Mouse (Mus musculus) embryo, embryonic 11 days (tissue): Measurements from ENCODE around the gene Mcf2l.
A peak's percentile ranks its signal among the peaks of the same experiment; 100 is the strongest.

ENCODE experiments used
- DNase-seq: peaks from one replicate; pipeline ENCODE4 v3.0.0-alpha.2; 2015

Gene Mcf2l

DNA sequence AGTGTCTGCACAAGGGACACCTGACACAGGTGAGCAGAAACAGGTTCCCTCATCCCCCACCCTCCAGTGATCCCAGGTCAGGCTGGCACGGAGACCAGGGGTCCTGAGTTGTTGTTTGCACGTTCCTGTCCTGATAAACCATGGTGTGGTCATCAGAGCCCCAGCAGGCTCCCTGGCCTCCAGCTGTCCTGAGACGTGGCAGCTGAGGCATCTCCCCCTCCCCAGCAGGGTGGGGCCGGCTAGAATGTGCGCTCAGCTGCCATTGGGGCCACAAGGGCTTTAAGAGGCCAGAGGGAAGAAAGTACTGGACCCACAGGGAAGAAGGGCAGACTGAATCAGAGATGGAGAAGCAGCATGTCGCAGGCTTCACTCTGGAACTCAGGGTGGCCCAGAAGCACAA, 79.1 kb downstream of the Mcf2l start:
- DNase-seq: no peak

DNA sequence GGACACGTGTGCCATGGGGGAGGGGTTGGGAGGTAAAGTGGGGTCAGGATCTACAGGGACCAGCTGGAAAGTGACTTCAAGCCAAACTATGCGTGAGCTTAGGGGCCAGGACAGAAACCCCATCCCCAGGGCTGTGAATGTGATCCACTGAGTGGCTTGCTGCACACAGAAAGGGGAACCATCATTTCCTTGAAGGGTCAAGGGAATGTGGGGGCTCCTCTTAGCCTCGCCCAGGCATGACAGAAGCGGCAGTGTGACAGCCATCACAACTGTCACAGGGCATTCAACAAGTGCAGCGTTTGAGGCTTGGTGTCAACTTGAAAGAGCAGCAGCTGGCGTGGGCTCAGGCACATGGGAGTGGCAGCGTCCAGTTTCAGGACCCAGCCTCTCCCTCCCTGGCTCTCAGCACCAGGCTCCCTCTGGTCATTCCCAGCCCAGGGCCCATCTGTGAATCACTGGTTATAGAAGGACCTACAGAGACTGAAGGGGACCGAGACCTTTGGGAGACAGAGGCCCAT, 81.8 kb downstream of the Mcf2l start:
- no peak for DNase-seq

DNA sequence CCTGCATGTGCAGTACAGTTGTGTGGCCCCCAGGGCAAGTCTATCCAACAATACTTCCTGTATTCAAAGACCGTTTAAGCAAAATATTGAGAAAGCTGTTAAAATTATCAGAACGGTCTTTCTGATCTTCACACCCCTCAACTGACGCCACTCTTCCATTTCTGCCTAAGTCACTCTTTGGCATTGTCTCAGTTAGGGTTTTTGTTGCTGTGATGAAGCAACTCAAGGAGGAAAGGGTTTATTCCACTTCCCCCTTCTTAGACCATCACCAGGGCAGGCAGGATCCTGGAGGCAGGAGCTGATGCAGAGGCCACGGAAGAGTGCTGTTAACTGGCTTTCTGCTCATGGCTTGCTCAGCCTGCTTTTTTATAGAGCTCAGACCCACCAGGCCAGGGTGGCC, 82.3 kb downstream of the Mcf2l start:
- no peak for DNase-seq

DNA sequence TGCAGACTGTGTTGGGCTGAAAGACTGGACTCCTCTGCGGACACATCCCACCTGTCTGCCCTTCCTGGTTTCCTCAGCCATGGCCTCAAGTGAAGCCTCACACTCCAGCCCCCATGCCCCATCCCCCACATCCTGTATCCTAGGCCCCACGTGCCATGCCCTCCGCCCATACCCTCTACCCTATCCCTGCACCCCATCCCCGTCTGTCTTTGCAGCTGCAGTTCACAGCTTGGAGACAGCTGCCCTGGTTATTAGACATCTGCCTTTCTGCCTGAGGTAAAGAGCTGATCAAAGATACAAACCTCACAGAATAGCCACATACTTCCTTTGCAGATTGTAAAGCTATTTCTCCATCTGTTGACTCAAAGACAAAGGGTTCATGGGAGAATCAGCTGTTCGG, 83.3 kb downstream of the Mcf2l start:
- no peak for DNase-seq

DNA sequence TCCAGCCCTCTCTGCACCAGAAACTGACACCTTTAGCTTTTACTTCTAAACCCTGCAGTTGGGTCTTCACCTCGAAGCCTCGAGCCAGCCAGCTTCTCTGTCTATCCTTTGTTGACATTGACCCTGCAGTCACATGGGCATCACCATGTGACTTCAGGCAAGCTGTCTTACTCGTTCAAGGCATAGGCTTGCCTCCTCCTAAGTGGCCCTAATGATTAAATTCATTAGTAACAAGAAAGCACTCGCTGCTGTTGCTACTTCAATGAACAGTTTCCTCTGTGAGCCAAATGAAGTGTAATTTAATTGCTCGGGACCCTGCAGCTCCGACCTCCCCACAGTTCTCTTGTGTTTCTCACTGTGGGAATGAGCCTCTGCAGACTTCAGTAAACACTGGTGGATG, 83.8 kb downstream of the Mcf2l start:
- DNase-seq: no peak

DNA sequence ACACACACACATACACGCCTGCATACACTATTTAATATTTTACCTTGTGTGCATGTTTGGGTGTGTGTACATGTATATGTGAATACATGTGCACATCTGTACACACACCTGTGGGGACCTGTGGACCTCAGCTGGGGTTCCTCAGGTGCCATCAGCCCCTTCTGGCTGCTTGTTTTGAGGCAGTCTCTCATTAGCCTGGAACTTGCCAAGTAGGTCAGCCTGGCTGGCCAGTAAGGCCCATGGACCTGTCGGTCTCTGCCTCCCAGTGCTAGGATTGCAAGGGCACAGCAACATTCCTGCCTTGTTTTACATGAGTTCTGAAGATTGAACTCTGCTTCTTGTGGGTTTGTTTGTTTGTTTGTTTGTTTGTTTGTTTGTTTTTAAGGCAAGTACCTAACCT, 87.0 kb downstream of the Mcf2l start:
- no peak for DNase-seq

DNA sequence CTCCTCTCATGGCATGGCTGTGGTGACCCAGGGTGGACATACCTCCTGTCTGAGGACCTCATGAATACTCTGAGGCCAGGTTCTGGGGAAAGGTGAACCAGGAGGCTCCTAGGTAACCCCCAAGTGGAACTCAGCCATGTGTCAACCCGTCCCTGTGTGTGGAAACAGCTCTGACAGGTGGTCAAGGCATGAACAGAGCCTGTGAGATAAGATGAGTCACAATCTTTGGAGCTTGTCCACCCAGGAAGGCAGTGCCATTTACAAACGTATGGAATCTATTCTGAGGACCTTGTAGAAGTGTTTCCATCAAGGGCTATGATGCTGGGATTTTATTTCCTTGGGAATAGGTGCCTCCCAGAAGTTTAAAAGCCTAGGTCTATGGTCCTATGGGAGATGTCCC, 87.6 kb downstream of the Mcf2l start:
- DNase-seq: no peak

DNA sequence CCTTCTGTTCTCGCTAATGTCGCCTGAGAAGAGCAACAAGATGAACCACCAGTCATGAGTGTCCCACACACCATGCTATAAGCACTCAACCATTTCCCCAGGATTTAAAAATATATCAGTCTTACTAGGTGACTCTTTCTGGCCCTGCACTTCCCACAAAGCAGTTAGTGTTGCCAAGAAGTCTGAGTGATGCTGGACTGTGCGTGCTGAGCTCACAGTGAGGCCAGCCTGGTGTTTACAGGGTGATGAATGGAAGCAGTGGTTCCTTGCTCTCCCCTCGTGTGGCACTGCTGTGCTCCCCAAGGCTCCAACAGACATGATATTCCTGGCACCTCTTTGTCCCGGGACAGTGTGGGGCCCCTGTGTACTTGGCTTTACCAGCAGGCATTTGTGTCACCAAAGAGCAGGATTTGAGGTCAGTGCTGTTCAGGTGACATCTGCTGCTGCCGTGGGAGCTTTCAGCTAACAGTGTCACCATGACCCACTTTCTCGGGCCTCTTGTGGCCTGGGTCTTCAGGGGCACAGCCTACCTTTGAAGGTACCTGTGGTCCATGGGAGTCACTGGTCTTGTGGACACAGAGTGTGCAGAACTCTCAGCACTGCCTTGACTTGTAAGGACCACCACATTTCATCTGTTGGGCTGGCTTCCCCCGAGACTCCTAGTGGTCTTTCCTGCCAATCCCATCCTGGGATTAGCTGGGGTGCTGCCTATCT, 88.4 kb downstream of the Mcf2l start:
- no peak for DNase-seq

DNA sequence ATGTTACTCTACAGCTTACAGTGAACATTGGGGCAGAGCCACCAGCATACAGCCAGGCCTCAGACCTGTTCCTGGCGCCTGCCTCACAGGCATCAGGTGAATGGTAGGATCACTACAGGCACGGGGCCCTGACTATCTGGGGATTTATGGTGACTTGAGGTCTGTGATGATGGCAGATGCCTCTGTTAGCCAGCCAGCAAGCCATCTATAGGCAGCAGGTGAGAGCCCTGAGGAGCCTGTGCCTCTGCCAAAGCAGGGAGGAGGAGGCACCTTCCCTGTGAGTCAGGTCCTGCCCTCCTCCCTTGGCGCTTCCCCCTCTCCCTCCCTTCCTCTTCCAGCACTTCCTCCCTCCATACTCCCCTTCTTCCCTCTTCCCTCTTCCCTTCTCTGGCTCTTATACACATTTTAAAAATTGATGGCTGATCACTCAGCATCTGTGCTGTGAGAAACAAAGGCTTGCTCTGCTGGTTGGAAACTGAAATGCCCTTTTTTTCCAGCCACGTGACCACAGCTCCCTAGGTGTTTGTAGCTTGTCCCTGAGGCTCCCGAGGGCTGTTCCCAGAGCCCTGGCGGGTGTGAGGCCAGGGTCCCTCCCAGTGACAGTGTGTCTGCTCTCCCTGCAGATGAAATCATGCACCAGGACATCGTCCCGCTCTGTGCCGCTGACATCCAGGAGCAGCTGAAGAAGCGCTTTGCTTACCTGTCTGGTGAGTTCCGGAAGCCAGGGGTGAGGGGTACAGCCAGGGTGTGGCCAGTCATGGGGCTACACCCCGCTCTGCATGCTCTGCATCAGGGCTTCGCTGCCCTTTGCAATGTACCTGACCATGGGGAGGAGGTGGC, 89.2 kb downstream of the Mcf2l start:
- DNase-seq: no peak

DNA sequence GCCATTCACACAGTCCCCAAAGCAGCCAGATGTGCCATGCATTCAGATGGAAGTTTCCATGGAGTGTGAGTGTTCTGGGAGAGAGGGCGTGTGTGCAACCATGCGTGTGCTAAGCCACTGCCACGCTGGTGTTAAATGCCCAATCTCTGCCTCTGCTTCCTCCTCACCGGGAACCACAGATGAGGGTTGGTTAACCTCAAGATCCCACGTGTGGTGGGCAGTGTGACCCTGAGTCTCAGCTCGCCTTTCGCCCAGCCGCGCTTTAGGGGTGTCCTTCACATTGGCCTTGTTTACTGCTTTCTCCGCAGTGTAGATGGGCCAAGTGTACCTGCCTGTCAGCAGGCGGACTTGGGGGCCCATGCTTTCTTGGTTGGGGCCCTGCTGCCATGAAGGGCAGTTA, 102.7 kb downstream of the Mcf2l start:
- no peak for DNase-seq

DNA sequence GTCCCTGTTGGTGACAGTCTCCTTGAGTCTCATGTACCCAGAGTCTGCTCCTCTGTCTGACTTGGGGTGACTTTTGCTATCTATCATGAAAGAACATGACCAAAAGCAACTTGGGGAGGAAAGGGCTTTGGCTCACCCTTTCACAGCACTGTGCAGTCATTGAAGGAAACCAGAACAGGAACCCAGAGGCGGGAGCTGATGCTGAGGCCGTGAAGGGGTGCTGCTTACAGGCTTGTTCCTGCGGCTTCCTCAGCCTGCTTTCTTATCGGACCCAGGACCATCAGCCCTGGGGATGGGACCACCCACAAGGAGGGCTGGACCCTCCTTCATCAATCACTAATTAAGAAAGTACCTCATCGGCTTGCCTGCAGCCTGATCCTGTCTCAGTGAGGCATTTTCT, 103.1 kb downstream of the Mcf2l start:
- DNase-seq: no peak

DNA sequence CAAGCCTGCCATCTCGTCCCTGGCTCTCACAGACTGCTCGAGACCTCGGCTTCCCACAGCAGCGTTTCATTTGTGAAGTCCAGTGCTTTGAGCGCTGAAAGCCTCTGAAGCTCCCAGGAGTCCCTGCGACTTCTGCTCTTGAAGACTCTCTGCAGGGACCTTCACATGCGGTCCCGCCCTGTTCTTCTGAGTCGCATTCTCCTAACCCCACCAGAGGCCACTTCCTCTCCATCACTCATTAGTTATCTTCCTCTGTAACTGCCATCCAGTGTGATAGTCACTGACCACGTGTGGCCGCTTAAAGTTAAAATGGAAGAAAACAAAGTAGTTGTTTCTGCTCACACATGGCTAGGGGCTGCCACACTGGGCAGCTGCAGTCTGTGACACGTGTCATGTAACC, 103.7 kb downstream of the Mcf2l start:
- no peak for DNase-seq

DNA sequence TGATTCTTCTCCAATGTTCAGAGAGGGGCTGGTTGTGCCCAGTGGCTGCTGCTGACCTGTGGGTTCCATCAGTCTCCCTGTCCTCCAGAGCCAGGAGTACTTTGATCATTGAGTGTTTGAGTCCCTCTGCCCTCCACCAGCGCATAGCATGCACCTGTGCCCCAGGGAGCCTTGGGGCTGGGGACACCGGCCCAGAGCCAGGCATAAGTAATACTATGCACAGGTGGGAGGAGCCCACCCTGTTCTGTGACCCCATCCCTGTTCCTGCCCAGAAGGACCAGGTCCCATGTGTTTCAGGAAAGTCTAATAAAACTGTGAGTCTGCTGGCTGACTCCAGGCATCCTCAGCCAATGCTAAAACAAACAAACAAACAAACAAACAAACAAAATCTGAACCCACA, 104.7 kb downstream of the Mcf2l start:
- no peak for DNase-seq

DNA sequence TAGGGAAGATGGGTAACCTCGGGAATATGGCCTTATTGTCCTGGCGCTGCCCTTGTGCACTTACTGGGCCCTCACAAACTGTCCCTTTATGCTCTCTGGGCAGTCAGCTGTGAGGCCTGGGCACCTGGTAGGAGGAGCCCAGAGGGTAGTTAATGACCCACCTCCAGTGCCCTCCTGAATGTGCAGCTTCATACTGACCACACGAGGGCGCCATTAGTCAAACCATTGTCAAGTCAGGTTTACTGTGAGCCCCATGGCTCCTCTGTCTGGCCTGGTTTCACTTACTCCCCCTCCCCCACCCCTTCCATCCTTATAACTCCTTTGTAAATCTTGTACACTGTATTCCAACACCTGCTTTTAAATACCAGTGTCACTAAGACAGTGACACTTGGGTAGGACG, 105.1 kb downstream of the Mcf2l start:
- DNase-seq: peak; percentile 87

DNA sequence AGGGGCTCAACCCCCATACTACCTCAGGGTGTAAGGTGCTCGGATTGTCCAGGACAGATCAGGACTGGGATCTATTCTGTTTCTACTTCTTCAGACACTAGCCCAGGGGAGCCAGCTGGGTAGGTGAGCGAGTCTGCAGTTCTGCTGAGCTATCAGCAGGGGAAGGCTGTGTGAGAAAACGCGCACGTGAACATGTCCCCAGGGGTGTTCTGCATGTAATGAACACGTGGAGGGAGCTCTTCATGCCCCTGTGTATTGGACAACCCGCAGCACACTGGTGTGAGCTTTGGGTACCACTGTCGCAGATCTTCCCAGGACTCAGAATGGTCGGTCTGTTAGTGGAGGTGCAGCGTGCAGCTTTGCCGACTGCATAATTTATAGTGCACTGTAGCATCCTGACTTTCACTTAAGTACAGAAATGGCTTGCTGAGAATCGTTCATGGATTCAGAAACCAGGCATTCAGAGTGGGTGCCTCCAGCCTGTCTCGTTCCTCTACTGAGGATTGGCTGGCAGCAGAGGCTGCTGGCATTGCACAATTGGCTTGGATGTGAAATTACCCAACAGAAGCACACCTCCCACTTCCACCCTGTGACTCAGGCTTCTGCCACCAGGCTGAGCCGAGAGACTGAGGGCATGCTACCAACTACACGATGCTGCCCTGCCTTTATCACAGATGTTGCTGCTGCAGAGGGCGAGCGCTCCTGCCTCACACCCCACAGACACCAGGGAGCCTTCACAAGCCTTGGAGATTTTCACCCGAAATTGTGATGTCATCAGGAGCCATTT, 110.3 kb downstream of the Mcf2l start:
- DNase-seq: no peak

DNA sequence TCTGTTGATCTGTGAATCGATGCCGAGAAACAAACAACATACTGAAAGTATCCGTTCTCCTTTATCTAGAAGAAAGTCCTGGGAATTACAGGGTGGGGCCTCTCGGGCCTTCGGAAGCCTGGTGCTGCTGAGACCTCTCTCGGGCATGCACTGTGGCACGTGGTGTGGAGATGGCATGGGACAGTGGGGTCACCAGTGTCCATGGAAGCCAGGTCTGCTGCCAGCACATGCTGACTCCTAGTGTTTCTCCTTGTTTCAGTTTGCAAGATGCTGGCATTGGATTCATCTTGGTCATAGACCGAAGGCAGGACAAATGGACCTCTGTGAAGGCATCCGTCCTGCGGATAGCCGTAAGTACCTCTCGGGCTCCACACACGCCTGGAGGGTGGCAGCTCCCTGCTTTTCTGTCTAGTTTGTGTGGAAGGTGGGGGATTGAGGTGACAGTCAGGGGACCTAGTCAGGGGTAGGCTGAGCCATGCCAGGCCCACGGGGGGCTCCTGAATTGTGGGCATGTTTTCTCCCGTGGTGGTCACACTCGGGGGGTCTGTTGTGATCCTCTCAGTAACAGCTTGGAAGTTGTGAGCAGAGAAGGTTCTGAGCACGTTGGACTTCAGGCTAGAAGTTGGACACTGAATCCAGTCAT, 111.1 kb downstream of the Mcf2l start:
- DNase-seq: no peak

DNA sequence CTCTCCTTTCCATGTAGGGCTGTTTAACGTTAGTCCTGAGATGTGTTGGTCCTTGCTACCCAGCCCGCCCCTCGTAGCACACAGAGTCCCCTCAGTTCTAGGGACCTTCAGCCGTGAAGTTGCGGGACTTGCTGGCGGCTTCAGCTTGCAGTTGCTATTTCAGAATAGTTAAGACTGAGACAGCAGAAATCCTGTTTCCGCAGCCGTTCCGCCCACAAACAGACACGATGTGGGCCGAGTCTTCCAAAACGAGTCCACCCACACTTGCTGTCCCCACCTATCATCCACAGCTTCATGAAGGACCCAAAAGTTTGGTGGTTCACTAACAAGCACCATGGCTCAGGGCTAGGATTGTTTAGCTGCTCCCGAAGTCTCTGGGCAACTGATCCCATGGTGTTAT, 111.7 kb downstream of the Mcf2l start:
- DNase-seq: no peak

DNA sequence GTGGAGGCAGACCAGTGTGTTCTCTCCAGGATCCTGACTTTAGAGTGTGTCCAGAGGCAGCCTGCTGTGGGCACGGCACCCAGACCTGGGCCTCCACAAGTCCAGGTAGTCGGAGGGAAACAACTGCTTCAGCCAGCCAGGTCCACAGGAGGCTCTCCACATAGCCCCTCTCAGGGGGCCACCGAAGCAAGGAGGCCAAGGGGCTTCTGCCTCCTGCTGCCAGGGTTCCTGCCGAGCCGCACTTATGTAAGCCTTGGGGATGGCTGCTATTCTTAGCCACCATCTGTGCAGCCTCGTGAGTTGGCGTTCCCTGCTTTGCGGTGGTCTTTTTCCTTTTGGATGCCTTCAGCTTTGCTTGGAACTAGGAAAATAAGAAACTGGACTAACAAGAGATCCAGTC, 114.0 kb downstream of the Mcf2l start:
- no peak for DNase-seq

DNA sequence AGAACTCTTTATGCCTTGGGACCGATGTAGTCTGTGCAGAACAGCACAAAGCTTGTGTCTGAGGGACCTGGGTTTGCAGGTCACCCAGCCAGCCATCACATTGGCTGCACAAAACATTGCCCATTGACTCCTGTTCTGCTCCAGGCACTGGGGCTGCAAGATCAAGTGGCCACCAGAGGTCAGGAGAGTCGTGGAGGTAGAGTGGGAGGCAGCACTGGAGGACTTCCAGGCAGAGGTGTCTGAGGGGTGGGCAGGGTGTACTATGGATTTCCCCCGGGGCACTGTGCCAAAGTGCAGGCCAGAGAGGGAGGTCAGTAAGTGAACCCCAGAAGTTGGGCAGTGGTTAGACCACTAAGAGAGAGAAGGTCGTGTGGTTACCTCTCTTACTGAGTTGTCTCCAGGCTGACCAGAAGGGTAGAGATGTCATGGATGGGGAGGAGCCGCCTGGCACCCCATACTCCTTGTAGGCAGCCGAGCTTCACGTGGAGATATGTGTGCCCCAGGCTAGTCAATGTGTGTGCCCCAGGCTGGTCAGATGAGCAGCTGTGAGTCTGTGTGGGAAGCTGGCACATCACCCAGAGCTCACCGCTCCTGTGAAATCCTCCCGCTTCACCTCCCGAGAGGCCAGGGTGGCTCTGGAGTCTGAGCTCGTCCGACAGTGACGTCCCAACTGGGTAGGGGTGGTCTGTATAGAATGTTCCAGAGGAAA, 115.3 kb downstream of the Mcf2l start:
- no peak for DNase-seq

DNA sequence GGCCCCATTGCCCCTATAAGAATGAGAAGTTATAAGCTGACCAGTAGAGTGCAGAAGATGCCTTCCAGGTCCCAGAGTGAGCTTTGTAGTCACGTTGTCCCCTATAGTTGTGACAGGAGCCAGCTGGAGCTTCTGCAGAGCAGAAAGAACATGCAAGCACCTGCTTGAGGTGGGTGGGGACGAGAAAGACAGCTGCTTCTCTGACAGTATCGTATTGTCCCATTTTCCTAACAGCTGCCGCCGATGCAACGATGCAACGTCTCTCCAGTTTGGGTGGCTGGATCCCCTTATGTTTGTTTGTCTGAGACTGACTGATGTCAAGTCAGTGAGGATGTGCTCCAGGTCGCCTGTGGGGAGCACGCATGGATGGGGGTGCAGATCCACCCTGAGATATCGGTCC, 117.8 kb downstream of the Mcf2l start:
- DNase-seq: no peak

DNA sequence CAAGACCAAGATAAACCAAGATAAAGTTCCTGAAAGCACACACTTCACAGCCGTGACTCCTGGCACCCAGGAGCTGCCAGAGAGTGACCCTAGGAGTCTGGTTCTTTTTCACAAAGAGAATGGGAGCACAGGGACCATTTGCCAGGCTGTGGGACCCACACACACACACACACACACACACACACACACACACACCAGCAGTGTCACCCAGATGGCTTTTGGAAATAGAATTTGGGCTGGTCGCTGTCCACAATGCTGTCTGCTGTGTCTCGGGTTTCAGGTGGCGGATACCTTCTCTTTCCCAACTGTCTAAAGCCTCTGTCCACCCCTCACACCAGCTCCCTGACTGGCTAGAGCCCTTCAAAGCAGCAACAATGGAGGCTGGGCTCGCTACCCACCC, 120.9 kb downstream of the Mcf2l start:
- DNase-seq: no peak

DNA sequence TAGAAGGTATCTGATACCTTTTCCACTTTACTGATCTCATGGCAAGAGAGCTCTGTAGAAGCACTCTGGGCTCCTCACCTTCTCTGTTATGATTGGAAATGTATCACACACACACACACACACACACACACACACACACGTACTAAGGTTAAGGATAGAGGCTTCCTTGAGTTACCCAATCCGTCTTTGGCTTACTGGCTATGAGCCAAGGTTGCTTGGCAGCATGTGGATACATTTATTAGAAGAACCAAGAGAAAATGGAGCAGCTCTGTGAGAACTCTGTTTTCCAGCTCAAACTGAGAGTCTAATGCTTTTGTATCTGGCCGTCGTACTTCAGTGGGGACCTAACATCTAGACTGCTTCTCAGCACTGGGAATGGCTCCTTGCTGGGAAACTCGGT, 121.9 kb downstream of the Mcf2l start:
- no peak for DNase-seq
